Mouse (Mus musculus) adrenal gland, adult 18-20 months (tissue): ENCODE data around the gene Tsen15. TPM values are rescaled to one million over a fixed set of nuclear protein-coding genes. Genes with fewer than 3 reads are reported as not detected.
A peak's percentile ranks its signal among the peaks of the same experiment; 100 is the strongest.

ENCODE experiments used
- DNase-seq, 2 experiments: peaks; one replicate each; pipeline ENCODE4 v3.0.0; 2021 to 2022; ENCODE audit warnings: low spot score in 2 of 2
- long read RNA-seq, 2 experiments: library from polyadenylated mRNA; stranded (forward); transcript quantifications; one replicate each; pipeline ENCODE4 v2.0.0; 2021
- total RNA-seq, 2 experiments: library from RNA; stranded (reverse); gene quantifications; 1 replicate in 1 of 2; 2 replicates in 1 of 2; pipeline ENCODE4 v1.2.3; 2021

Tsen15 gene
- 10 to 100 TPM; 19.3 to 22.3 TPM for total RNA-seq
- long read RNA-seq, experiment 1, transcript Tsen15-201 (5 exons, 1,133 nt), result major isoform, 5 of 5 reads
- long read RNA-seq, experiment 1, partial matches to known transcripts, result 0 of 5 reads
- long read RNA-seq, experiment 1, other reads (novel, unspliced or antisense), result 0 of 5 reads
- long read RNA-seq, experiment 2, transcript Tsen15-201 (5 exons, 1,133 nt), result major isoform, 39 of 45 reads
- long read RNA-seq, experiment 2, partial matches to known transcripts, result 0 of 45 reads
- long read RNA-seq, experiment 2, other reads (novel, unspliced or antisense), result 4 of 45 reads

- peak; percentile 88 to 89 for DNase-seq
Observed at GRCm38 (mm10) chr1:152386188-152386835, at the start of gene Tsen15. Gene Tsen15, minus strand, starts transcription at chr1:152386688.

DNA sequence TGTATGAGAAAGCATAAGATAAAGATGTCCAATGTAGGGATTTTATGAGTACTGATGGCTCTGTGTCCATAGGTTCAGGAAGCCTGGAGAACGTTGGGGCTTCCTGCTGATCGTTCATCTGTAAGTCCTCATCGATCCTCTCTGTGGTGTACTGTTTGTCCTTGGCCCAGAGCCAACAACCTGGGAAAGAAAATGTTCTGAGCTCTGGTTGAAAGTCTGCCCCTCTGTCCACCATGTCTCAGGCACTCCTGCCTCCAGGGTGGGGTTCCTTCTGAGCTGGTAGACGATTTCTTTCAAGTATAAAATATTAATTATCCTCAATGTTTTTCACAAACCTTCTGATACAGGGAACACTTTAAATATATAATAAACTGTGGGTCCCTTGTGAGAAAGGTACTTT lies 47.7 kb upstream of the Tsen15 start:
- no peak for DNase-seq

- DNase-seq, result no peak
Observed at GRCm38 (mm10) chr1:152429805-152430204, 43.3 kb upstream of the Tsen15 start.

DNA sequence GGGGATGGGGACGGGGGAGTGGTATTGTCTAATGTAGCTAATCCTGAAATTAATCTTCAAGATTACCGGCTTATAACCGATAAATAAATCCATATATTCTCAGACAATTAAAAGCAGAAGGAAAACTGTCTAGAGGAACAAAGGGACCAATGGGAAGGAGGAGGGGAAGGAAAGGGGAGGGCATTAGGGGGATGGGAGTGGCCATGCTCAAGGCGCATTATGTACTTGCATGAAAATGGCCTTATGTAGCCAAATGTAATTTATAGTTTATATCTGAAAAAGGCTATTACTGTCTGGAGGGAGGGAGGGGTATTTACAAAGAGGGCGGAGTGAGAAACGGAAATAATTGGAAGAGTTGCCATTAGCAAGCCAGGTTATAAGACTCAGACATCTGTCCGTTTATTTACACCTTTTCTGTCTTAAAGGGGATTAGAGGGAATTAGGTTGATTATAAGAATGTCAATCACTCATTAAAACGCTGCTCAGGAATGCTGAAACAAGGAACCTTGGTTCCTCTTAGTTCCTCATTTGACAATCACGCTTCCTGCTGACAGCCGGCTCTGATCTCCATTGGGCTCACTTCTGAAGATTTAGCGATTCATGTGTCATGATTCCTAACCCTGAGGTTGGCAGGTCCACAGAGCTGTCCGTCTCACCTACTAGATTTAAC lies 41.6 kb upstream of the Tsen15 start:
- no peak for DNase-seq

GRCm38 (mm10) chr1:152423052-152423451 lies 36.6 kb upstream of the Tsen15 start:
- DNase-seq, result no peak

DNA sequence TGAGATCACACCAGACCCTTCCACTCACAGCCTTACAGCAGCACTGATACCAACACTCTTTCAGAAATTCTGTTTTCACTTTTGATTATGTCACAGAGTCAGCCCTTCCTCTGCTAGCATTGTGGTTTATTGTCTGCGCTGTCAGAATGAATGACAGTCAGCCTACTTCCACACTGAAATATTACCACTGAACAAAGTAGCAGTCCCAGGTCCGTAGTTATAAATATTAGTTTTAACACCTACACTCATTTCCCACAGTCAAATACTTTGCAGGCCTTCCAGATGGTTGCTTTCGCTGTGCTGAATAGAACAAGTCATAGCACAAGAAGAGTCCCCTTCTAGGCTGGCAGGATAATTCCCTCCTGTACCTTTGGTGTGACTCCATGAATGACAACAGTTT lies 35.8 kb upstream of the Tsen15 start:
- DNase-seq, result no peak

DNA sequence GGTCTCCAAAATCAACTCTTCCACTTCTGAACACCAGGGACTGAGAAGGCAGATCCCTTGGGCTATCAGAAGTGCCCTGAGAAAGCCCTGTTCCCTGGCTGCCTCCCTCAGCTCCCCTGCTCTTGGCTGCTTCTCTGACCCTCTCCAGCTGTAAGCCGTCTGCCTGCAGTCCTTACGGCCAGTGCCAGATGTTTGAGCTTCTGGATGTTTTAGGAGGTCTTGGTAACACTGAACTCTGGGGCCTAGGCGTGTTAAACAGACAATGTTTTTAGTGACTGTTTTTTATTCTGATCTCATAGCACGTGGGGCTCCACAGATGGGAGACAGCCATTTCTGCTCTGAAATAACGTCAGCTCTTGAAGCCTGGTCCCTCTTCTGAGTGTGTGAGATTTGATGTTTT lies 31.1 kb upstream of the Tsen15 start:
- no peak for DNase-seq

DNA sequence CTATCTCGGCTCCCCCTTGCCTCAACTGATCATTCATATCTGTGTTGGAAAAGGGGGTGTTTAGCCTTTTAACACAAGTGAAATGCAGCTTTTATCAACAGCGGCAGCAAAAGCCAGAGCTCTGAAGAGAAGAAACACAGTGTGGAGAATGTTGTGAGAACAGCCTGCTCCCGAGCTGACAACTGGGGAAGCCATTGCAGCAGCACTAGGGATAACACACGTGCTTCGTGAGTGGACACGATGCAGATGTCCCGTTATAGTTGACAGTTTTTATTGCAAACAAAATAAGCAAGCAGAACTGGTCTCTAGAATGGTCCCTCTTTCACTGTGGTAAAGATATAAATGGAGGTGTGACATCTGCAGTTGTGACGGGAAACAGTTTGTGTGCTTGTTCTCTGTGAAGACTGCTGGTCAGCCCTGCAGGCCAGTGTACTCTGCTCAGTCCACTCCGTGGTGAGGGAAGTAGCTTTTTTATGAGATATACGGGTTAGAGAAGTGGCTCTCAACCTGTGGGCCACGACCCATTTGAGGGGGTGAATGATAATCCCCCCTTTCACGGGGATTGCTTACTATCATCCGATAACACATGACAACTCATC lies 29.9 kb upstream of the Tsen15 start:
- DNase-seq, result no peak

DNA sequence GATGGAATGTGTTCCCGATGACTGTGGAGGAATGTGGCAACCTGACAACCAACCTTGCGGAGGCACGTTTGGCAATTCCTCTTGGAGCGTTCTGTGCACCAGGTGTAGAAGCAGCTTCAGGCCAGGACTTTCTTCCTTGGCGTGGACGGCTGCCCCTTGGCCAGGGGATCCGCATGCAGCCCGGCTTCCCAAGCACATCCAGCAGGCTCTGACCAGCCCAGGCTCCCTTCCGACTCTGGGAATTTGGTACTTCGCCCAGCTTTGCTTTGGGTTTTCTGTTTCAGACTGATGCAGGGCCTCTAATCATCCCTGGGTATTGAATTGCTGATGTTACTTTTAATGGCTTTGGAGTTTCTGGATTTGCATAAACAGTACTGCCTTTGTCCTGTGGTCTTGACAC lies 28.0 kb upstream of the Tsen15 start:
- no peak for DNase-seq

DNA sequence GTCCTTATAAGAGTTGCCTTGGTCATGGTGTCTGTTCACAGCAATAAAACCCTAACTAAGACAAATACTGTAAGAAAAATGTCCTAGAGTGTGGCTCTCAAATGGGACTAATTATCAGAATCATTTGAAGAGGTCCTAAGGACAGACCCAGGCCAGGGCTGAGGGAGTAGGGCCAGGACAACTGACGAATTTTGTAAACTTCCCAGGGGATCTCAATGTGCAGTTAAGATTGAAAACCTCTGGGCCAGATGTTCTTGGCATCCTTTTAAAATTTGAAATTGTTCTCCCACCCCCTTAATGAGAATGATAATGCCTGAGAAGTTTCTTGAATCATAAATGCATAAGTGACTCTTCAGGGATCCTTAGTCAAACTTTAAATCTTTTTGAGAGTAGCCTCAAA lies 27.5 kb upstream of the Tsen15 start:
- no peak for DNase-seq

DNA sequence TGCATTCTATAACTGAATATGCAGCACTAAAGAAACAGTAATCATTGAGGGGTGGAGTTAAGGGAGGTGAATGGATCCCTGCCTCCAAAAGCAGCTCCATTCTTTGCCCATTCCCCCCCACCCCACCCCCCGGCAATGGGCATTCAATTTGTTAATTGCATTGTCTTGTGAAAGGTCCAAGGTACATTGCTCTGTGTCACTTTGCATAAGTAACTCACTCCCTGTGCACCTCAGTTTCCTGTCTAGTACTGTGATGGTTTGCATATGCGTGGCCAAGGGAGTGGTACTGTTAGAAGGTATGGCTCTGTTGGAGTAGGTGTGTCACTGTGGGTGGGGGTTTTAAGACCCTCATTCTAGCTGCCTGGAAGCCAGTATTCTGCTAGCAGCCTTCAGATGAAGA lies 26.6 kb upstream of the Tsen15 start:
- no peak for DNase-seq

DNA sequence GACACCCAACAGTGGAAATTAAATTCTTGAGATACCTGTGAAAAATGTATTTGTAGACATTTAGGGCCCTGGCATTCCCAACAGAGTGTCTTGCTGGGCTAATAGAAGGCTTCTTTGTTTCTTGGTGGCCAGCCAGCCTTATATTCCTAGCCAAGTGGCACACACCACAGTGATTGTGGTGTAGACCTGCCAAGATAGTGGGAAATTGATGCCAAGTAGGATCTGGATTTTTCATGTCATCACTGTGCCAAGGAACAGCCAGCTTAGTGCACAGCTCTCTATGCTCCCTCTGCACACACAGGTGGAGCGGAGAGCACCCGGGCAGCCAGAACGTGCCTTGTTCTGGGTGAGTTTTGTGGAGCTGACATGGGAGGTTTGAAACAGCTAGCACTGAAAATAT lies 24.2 kb upstream of the Tsen15 start:
- no peak for DNase-seq

DNA sequence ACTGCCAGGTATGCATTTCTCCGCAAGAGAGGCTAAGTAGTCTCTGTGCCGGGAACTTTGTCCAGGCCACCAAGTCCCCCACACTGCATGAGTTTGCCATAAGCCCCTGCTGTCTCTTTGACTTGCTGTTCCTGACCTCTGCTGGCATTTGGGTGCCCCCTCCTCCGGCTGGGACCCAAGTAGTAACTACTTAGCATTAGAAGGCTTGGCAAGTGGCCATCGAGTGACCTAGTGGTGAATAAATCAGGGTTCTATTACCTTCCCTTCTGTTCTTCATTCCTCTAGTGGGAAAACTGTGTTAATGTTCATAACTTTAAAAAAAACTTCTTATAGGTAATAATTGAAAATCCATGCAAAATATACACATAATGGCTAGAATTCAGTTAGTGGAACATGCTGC lies 22.9 kb upstream of the Tsen15 start:
- DNase-seq, result no peak

GRCm38 (mm10) chr1:152407021-152407946 lies 20.8 kb upstream of the Tsen15 start:
- DNase-seq, result no peak

GRCm38 (mm10) chr1:152400556-152401540 lies 14.4 kb upstream of the Tsen15 start:
- DNase-seq, result no peak

- peak; percentile 60 to 61 for DNase-seq
Observed at GRCm38 (mm10) chr1:152399790-152400555, 13.5 kb upstream of the Tsen15 start, which contains the start of gene Colgalt2. Gene Colgalt2, plus strand, starts transcription at chr1:152399830.

GRCm38 (mm10) chr1:152398708-152399107 lies 12.2 kb upstream of the Tsen15 start:
- no peak for DNase-seq

DNA sequence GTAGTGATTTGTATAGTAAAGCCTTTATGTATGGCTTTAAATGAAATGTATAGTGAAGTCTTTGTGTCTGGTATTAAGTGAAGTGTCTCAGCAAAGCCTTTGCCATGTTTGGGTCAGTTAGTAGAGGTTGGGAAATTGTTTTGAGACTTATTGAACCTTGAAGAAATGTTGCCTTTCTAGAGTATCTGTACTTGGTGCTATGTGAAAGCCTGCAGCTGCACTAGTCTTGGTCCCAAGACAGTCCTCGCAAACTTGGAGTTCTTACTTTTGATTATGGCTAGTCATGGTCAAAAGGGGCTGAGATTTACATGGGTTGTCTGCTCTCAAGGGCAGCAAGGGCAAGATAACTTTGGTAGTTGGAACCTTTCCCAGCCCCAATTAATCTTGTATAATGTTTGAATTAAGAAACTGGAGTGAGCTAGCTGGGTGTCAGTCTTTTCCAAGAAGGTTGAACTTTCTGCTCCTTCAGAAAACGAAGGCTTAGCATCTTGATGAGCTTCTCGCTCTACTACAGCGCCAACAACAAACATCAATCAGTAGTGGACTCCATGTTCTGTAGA lies 8.5 kb upstream of the Tsen15 start:
- DNase-seq, result no peak
